Mouse (Mus musculus): ENCODE measurements at regions not wholly inside any gene's neighbourhood (a gene's known extent, or its start where the extent isn't known, plus 50 kb on each side); places are given as distances from the start of the nearest gene placed in this dataset.

GRCm38 (mm10) chrX:12315658-12316057 is 155.5 kb upstream of the Bcor start:
- TF ChIP-seq CTCF (IDR thresholded peaks at IDR 0.05; ENCODE audit: low read depth, low read length) (no peak), GATA1 (IDR thresholded peaks at IDR 0.05; ENCODE audit: borderline replicate concordance, low read length) (no peak), POLR2AphosphoS5 (IDR thresholded peaks at IDR 0.05; ENCODE audit: insufficient replicate concordance, low read depth, low read length) (no peak)

Measured in G1E (cell line).